Mouse (Mus musculus) brain, embryonic 14.5 days (tissue): Measurements from ENCODE around the gene Mrc1.

Source experiments
- CTCF ChIP-seq: fragments of 200-500 bp; IDR thresholded peaks from 2 replicates; pipeline ENCODE4 v1.5.1; 2012; ENCODE audit warnings: inconsistent platforms, mild to moderate bottlenecking, moderate library complexity, borderline replicate concordance; ENCODE audit not compliant: insufficient read depth, insufficient read length; ENCODE audit errors: extremely low read depth
- POLR2A ChIP-seq: fragments of 200-500 bp; IDR thresholded peaks from 2 replicates; pipeline ENCODE4 v1.6.1; 2012; ENCODE audit warnings: mild to moderate bottlenecking, inconsistent platforms, borderline replicate concordance; ENCODE audit not compliant: poor library complexity, insufficient read depth, insufficient read length, severe bottlenecking; ENCODE audit errors: extremely low read depth

- TF ChIP-seq CTCF (no peak), POLR2A (no peak)
Measured at GRCm38 (mm10) chr2:14229979-14230378, 787 bp downstream of the Mrc1 start.
